Mouse (Mus musculus) E14TG2a.4 (cell line): ENCODE results near the gene Dcaf15.

ENCODE experiments used
- CTCF ChIP-seq: conservative IDR thresholded peaks from 2 replicates; pipeline ENCODE4 v1.5.1; 2014; ENCODE audit warnings: low read length
- NANOG ChIP-seq: IDR thresholded peaks from 2 replicates; pipeline ENCODE4 v1.6.1; 2014; ENCODE audit warnings: borderline replicate concordance, low read length, mixed read lengths
- POU5F1 ChIP-seq: IDR thresholded peaks from 2 replicates; pipeline ENCODE4 v1.6.1; 2014; ENCODE audit warnings: low read length, borderline replicate concordance

- TF ChIP-seq CTCF (no peak), POU5F1 (no peak), NANOG (no peak)
These were observed 35.4 kb downstream of the Dcaf15 start for GRCm38 (mm10) chr8:84069169-84069568.
